Mouse (Mus musculus): ENCODE measurements around the gene Ifi47. TPM values are rescaled to one million over a fixed set of nuclear protein-coding genes. Genes with fewer than 3 reads are reported as not detected.
A peak's percentile ranks its signal among the peaks of the same experiment; 100 is the strongest.

Gene Ifi47
- polyA plus RNA-seq, 1 experiment from 2014 or later = 12.7 TPM

- Histone ChIP-seq H3K9ac (ENCODE audit: low read length) (no peak overlapping the region), H3K9me3 (ENCODE audit: control insufficient read depth, low read length) (no peaks in the 10 kb centered on the region), H3K4me3 (ENCODE audit: low read depth, low read length) (no peak overlapping the region), H3K4me1 (replicated peaks; ENCODE audit: control insufficient read depth, insufficient read depth) (peaks cover 4% of the 10 kb centered on the region; the same call in 1 of the 2 replicates), H3K27me3 (ENCODE audit: control insufficient read depth, insufficient read depth, low read length) (no peaks in the 10 kb centered on the region), H3K4me2 (replicated peaks; ENCODE audit: low read depth) (no peak overlapping the region), H3K27ac (replicated peaks) (no peak overlapping the region), H3K36me3 (ENCODE audit: control insufficient read depth, insufficient read depth, low read length) (no peaks in the 10 kb centered on the region)
- DNase-seq (ENCODE audit: low spot score) (no peak), ATAC-seq (ENCODE audit: low FRiP score, low TSS enrichment) (peak; percentile 62)
- 47% methylated on average over 1 of the region's 1 CpGs for WGBS
- TF ChIP-seq EP300 (optimal IDR thresholded peaks at IDR 0.05) (no peak), CTCF (IDR thresholded peaks at IDR 0.05; ENCODE audit: low read depth) (no peak)
Measured at GRCm38 (mm10) chr11:49083146-49083545, 6.8 kb downstream of the Ifi47 start.

GRCm38 (mm10) chr11:49083808-49084207 lies 7.4 kb downstream of the Ifi47 start:
- Histone ChIP-seq H3K9ac (ENCODE audit: low read length) (no peak overlapping the region), H3K4me3 (ENCODE audit: low read depth, low read length) (no peak overlapping the region), H3K36me3 (ENCODE audit: control insufficient read depth, insufficient read depth, low read length) (no peaks in the 10 kb centered on the region), H3K27ac (replicated peaks) (no peak overlapping the region), H3K27me3 (ENCODE audit: control insufficient read depth, insufficient read depth, low read length) (no peaks in the 10 kb centered on the region), H3K4me2 (replicated peaks; ENCODE audit: low read depth) (no peak overlapping the region), H3K4me1 (replicated peaks; ENCODE audit: control insufficient read depth, insufficient read depth) (peaks cover 4% of the 10 kb centered on the region; the same call in 1 of the 2 replicates), H3K9me3 (ENCODE audit: control insufficient read depth, low read length) (no peaks in the 10 kb centered on the region)
- TF ChIP-seq CTCF (IDR thresholded peaks at IDR 0.05; ENCODE audit: low read depth) (no peak), EP300 (optimal IDR thresholded peaks at IDR 0.05) (no peak)
- DNase-seq (ENCODE audit: low spot score) (no peak), ATAC-seq (ENCODE audit: low FRiP score, low TSS enrichment) (no peak)
- 68% methylated on average over 3 of the region's 3 CpGs for WGBS

- Histone ChIP-seq H3K27me3 (ENCODE audit: control insufficient read depth, insufficient read depth, low read length) (no peaks in the 10 kb centered on the region), H3K4me1 (replicated peaks; ENCODE audit: control insufficient read depth, insufficient read depth) (peaks cover 4% of the 10 kb centered on the region; the same call in 1 of the 2 replicates), H3K36me3 (ENCODE audit: control insufficient read depth, insufficient read depth, low read length) (no peaks in the 10 kb centered on the region), H3K27ac (replicated peaks) (no peak overlapping the region), H3K9me3 (ENCODE audit: control insufficient read depth, low read length) (no peaks in the 10 kb centered on the region), H3K4me3 (ENCODE audit: low read depth, low read length) (no peak overlapping the region), H3K4me2 (replicated peaks; ENCODE audit: low read depth) (no peak overlapping the region), H3K9ac (ENCODE audit: low read length) (no peak overlapping the region)
- TF ChIP-seq CTCF (IDR thresholded peaks at IDR 0.05; ENCODE audit: low read depth) = no peak
- no peak for TF ChIP-seq EP300 (optimal IDR thresholded peaks at IDR 0.05)
- no peak for ATAC-seq (ENCODE audit: low FRiP score, low TSS enrichment)
- no peak for DNase-seq (ENCODE audit: low spot score)
- WGBS = 79% methylated on average over 1 of the region's 1 CpGs
Measured at GRCm38 (mm10) chr11:49084385-49084784, 8.0 kb downstream of the Ifi47 start.

GRCm38 (mm10) chr11:49084875-49085274 lies 8.5 kb downstream of the Ifi47 start:
- Histone ChIP-seq H3K4me1 (replicated peaks; ENCODE audit: control insufficient read depth, insufficient read depth) (peaks cover 4% of the 10 kb centered on the region; the same call in 1 of the 2 replicates), H3K27ac (replicated peaks) (no peak overlapping the region), H3K9me3 (ENCODE audit: control insufficient read depth, low read length) (no peaks in the 10 kb centered on the region), H3K4me2 (replicated peaks; ENCODE audit: low read depth) (no peak overlapping the region), H3K27me3 (ENCODE audit: control insufficient read depth, insufficient read depth, low read length) (no peaks in the 10 kb centered on the region), H3K36me3 (ENCODE audit: control insufficient read depth, insufficient read depth, low read length) (no peaks in the 10 kb centered on the region), H3K4me3 (ENCODE audit: low read depth, low read length) (no peak overlapping the region), H3K9ac (ENCODE audit: low read length) (no peak overlapping the region)
- 15% methylated on average over 3 of the region's 3 CpGs for WGBS
- TF ChIP-seq EP300 (optimal IDR thresholded peaks at IDR 0.05) (no peak), CTCF (IDR thresholded peaks at IDR 0.05; ENCODE audit: low read depth) (peak; percentile 59)
- DNase-seq (ENCODE audit: low spot score) = no peak
- peak; percentile 55 for ATAC-seq (ENCODE audit: low FRiP score, low TSS enrichment)

GRCm38 (mm10) chr11:49086858-49087361 lies 10.5 kb downstream of the Ifi47 start:
- peak overlapping the region; percentile 17; the same call in 1 of the 2 replicates for H3K4me2 ChIP-seq (replicated peaks; ENCODE audit: low read depth)
- no peaks in the 10 kb centered on the region for H3K36me3 ChIP-seq (ENCODE audit: control insufficient read depth, insufficient read depth, low read length)
- H3K9me3 ChIP-seq (ENCODE audit: control insufficient read depth, low read length) = no peaks in the 10 kb centered on the region
- peaks cover 4% of the 10 kb centered on the region; the same call in 1 of the 2 replicates for H3K4me1 ChIP-seq (replicated peaks; ENCODE audit: control insufficient read depth, insufficient read depth)
- no peak for ATAC-seq (ENCODE audit: low FRiP score, low TSS enrichment)
- no peak for TF ChIP-seq CTCF (IDR thresholded peaks at IDR 0.05; ENCODE audit: low read depth)
- no peak for TF ChIP-seq EP300 (optimal IDR thresholded peaks at IDR 0.05)
- peak overlapping the region; percentile 75 for H3K27ac ChIP-seq (replicated peaks)
- no peak overlapping the region for H3K9ac ChIP-seq (ENCODE audit: low read length)
- 70% methylated on average over 6 of the region's 6 CpGs for WGBS
- no peak for DNase-seq (ENCODE audit: low spot score)
- no peaks in the 10 kb centered on the region for H3K27me3 ChIP-seq (ENCODE audit: control insufficient read depth, insufficient read depth, low read length)
- H3K4me3 ChIP-seq (ENCODE audit: low read depth, low read length) = no peak overlapping the region

- no peaks in the 10 kb centered on the region for H3K36me3 ChIP-seq (ENCODE audit: control insufficient read depth, insufficient read depth, low read length)
- no peaks in the 10 kb centered on the region for H3K9me3 ChIP-seq (ENCODE audit: control insufficient read depth, low read length)
- TF ChIP-seq CTCF (IDR thresholded peaks at IDR 0.05; ENCODE audit: low read depth) = no peak
- no peak for TF ChIP-seq EP300 (optimal IDR thresholded peaks at IDR 0.05)
- DNase-seq (ENCODE audit: low spot score) = peak; percentile 65
- peaks cover 4% of the 10 kb centered on the region; the same call in 1 of the 2 replicates for H3K4me1 ChIP-seq (replicated peaks; ENCODE audit: control insufficient read depth, insufficient read depth)
- peak; percentile 62; the same call in 1 of the 2 replicates for ATAC-seq (ENCODE audit: low FRiP score, low TSS enrichment)
- peak overlapping the region; percentile 18 for H3K4me3 ChIP-seq (ENCODE audit: low read depth, low read length)
- H3K27ac ChIP-seq (replicated peaks) = 0 out of 2 replicates have a peak overlapping the region, but pooled peaks have one; percentile 30
- H3K27me3 ChIP-seq (ENCODE audit: control insufficient read depth, insufficient read depth, low read length) = no peaks in the 10 kb centered on the region
- 37% methylated on average over 22 of the region's 22 CpGs for WGBS
- peak overlapping the region; percentile 31; the same call in 1 of the 2 replicates for H3K9ac ChIP-seq (ENCODE audit: low read length)
- peak overlapping the region; percentile 46 for H3K4me2 ChIP-seq (replicated peaks; ENCODE audit: low read depth)
Measured at GRCm38 (mm10) chr11:49087830-49088616, 11.6 kb downstream of the Ifi47 start.
